Mouse (Mus musculus): ENCODE results near the gene Xpo6. TPM values are rescaled to one million over a fixed set of nuclear protein-coding genes. Genes with fewer than 3 reads are reported as not detected.

Gene Xpo6
- polyA plus RNA-seq, 1 experiment, result 162 TPM

GRCm38 (mm10) chr7:126154731-126155130 lies 45.6 kb downstream of the Xpo6 start:
- H3K4me1 ChIP-seq (ENCODE audit: control insufficient read depth, insufficient read depth, low read length), result no peaks in the 10 kb centered on the region; the same call in 1 of the 2 replicates
- no peak overlapping the region for H3K27ac ChIP-seq (ENCODE audit: insufficient read depth, low read length)
- no peaks in the 10 kb centered on the region; the same call in 1 of the 2 replicates for H3K27me3 ChIP-seq (ENCODE audit: control insufficient read depth, insufficient read depth, low read length)
- no peak for DNase-seq
- whole genome bisulfite sequencing, result 91% methylated on average over 5 of the region's 5 CpGs
- H3K4me3 ChIP-seq (replicated peaks; ENCODE audit: insufficient read depth, low read depth, low read length), result no peak overlapping the region
- no peak for TF ChIP-seq POLR2A (IDR thresholded peaks at IDR 0.05; ENCODE audit: borderline replicate concordance, insufficient read depth, low read length)
- TF ChIP-seq CTCF (IDR thresholded peaks at IDR 0.05; ENCODE audit: borderline replicate concordance, insufficient read depth, low read depth, low read length), result no peak

GRCm38 (mm10) chr7:126152324-126152723 lies 48.0 kb downstream of the Xpo6 start:
- no peaks in the 10 kb centered on the region; the same call in 1 of the 2 replicates for H3K27me3 ChIP-seq (ENCODE audit: control insufficient read depth, insufficient read depth, low read length)
- 95% methylated on average over 4 of the region's 4 CpGs for WGBS

GRCm38 (mm10) chr7:126146156-126146555 lies 54.1 kb downstream of the Xpo6 start:
- Histone ChIP-seq H3K27me3 (ENCODE audit: control insufficient read depth, insufficient read depth, low read length) (no peaks in the 10 kb centered on the region), H3K27ac (ENCODE audit: insufficient read depth, low read length) (no peak overlapping the region), H3K4me1 (ENCODE audit: control insufficient read depth, insufficient read depth, low read length) (no peaks in the 10 kb centered on the region), H3K4me3 (replicated peaks; ENCODE audit: insufficient read depth, low read depth, low read length) (no peak overlapping the region)
- TF ChIP-seq CTCF (IDR thresholded peaks at IDR 0.05; ENCODE audit: borderline replicate concordance, insufficient read depth, low read depth, low read length), result no peak
- TF ChIP-seq POLR2A (IDR thresholded peaks at IDR 0.05; ENCODE audit: borderline replicate concordance, insufficient read depth, low read length), result no peak
- WGBS, result 84% methylated on average over 1 of the region's 1 CpGs
- DNase-seq, result no peak

More at GRCm38 (mm10) chr7:126152324-126152723, 48.0 kb downstream of the Xpo6 start:
- H3K4me1 ChIP-seq (ENCODE audit: control insufficient read depth, insufficient read depth, low read length), result no peaks in the 10 kb centered on the region; the same call in 1 of the 2 replicates
- TF ChIP-seq POLR2A (IDR thresholded peaks at IDR 0.05; ENCODE audit: borderline replicate concordance, insufficient read depth, low read length) (no peak), CTCF (IDR thresholded peaks at IDR 0.05; ENCODE audit: borderline replicate concordance, insufficient read depth, low read depth, low read length) (no peak)
- no peak overlapping the region for H3K4me3 ChIP-seq (replicated peaks; ENCODE audit: insufficient read depth, low read depth, low read length)
- no peak overlapping the region for H3K27ac ChIP-seq (ENCODE audit: insufficient read depth, low read length)
- no peak for DNase-seq

- no peak for DNase-seq
- no peaks in the 10 kb centered on the region for H3K27me3 ChIP-seq (ENCODE audit: control insufficient read depth, insufficient read depth, low read length)
- H3K27ac ChIP-seq (ENCODE audit: insufficient read depth, low read length), result no peak overlapping the region
- no peaks in the 10 kb centered on the region for H3K4me1 ChIP-seq (ENCODE audit: control insufficient read depth, insufficient read depth, low read length)
- H3K4me3 ChIP-seq (replicated peaks; ENCODE audit: insufficient read depth, low read depth, low read length), result no peak overlapping the region
- no peak for TF ChIP-seq CTCF (IDR thresholded peaks at IDR 0.05; ENCODE audit: borderline replicate concordance, insufficient read depth, low read depth, low read length)
- no peak for TF ChIP-seq POLR2A (IDR thresholded peaks at IDR 0.05; ENCODE audit: borderline replicate concordance, insufficient read depth, low read length)
- WGBS, result 89% methylated on average over 2 of the region's 2 CpGs
Measured at GRCm38 (mm10) chr7:126144364-126144763, 55.9 kb downstream of the Xpo6 start.

GRCm38 (mm10) chr7:126137850-126138249 lies 62.5 kb downstream of the Xpo6 start:
- H3K4me1 ChIP-seq (ENCODE audit: control insufficient read depth, insufficient read depth, low read length), result no peaks in the 10 kb centered on the region
- H3K27me3 ChIP-seq (ENCODE audit: control insufficient read depth, insufficient read depth, low read length), result no peaks in the 10 kb centered on the region
- no peak for DNase-seq
- WGBS, result 93% methylated on average over 5 of the region's 5 CpGs
- TF ChIP-seq POLR2A (IDR thresholded peaks at IDR 0.05; ENCODE audit: borderline replicate concordance, insufficient read depth, low read length) (no peak), CTCF (IDR thresholded peaks at IDR 0.05; ENCODE audit: borderline replicate concordance, insufficient read depth, low read depth, low read length) (no peak)
- no peak overlapping the region for H3K27ac ChIP-seq (ENCODE audit: insufficient read depth, low read length)
- no peak overlapping the region for H3K4me3 ChIP-seq (replicated peaks; ENCODE audit: insufficient read depth, low read depth, low read length)

- H3K27me3 ChIP-seq (ENCODE audit: control insufficient read depth, insufficient read depth, low read length), result no peaks in the 10 kb centered on the region
- H3K27ac ChIP-seq (ENCODE audit: insufficient read depth, low read length), result no peak overlapping the region
- WGBS, result 83% methylated on average over 2 of the region's 2 CpGs
- TF ChIP-seq POLR2A (IDR thresholded peaks at IDR 0.05; ENCODE audit: borderline replicate concordance, insufficient read depth, low read length) (no peak), CTCF (IDR thresholded peaks at IDR 0.05; ENCODE audit: borderline replicate concordance, insufficient read depth, low read depth, low read length) (no peak)
- no peak for DNase-seq
- no peak overlapping the region for H3K4me3 ChIP-seq (replicated peaks; ENCODE audit: insufficient read depth, low read depth, low read length)
- H3K4me1 ChIP-seq (ENCODE audit: control insufficient read depth, insufficient read depth, low read length), result no peaks in the 10 kb centered on the region; the same call in 1 of the 2 replicates
Measured at GRCm38 (mm10) chr7:126135391-126135790, 64.9 kb downstream of the Xpo6 start.

GRCm38 (mm10) chr7:126134634-126135321 lies 65.5 kb downstream of the Xpo6 start:
- DNase-seq, result no peak
- Histone ChIP-seq H3K4me1 (ENCODE audit: control insufficient read depth, insufficient read depth, low read length) (no peaks in the 10 kb centered on the region; the same call in 1 of the 2 replicates), H3K4me3 (replicated peaks; ENCODE audit: insufficient read depth, low read depth, low read length) (no peak overlapping the region), H3K27me3 (ENCODE audit: control insufficient read depth, insufficient read depth, low read length) (no peaks in the 10 kb centered on the region), H3K27ac (ENCODE audit: insufficient read depth, low read length) (no peak overlapping the region)
- 93% methylated on average over 4 of the region's 4 CpGs for WGBS
- TF ChIP-seq POLR2A (IDR thresholded peaks at IDR 0.05; ENCODE audit: borderline replicate concordance, insufficient read depth, low read length) (no peak), CTCF (IDR thresholded peaks at IDR 0.05; ENCODE audit: borderline replicate concordance, insufficient read depth, low read depth, low read length) (no peak)

GRCm38 (mm10) chr7:126127673-126128072 lies 72.6 kb downstream of the Xpo6 start:
- H3K4me3 ChIP-seq (replicated peaks; ENCODE audit: insufficient read depth, low read depth, low read length), result no peak overlapping the region
- H3K27me3 ChIP-seq (ENCODE audit: control insufficient read depth, insufficient read depth, low read length), result no peaks in the 10 kb centered on the region
- TF ChIP-seq CTCF (IDR thresholded peaks at IDR 0.05; ENCODE audit: borderline replicate concordance, insufficient read depth, low read depth, low read length), result no peak
- no peak overlapping the region for H3K27ac ChIP-seq (ENCODE audit: insufficient read depth, low read length)
- WGBS, result 92% methylated on average over 2 of the region's 2 CpGs
- H3K4me1 ChIP-seq (ENCODE audit: control insufficient read depth, insufficient read depth, low read length), result no peaks in the 10 kb centered on the region; the same call in 1 of the 2 replicates
- no peak for DNase-seq
